Mouse (Mus musculus) intestine, embryonic 14.5 days (tissue): ENCODE results near the gene Dao. TPM values are rescaled to one million over a fixed set of nuclear protein-coding genes. Genes with fewer than 3 reads are reported as not detected.

Experiments used
- ATAC-seq: fragments of 200-750 bp; cut with Nextera tagmentation; replicated peaks from 2 replicates; pipeline ENCODE4 v1.8.0; 2017; ENCODE audit warnings: low read depth, moderate number of reproducible peaks, moderate TSS enrichment, moderate library complexity; ENCODE audit not compliant: low FRiP score, low TSS enrichment
- DNase-seq: peaks from one replicate; pipeline ENCODE4 v3.0.0-alpha.2; 2018; ENCODE audit warnings: low spot score
- H3K27ac ChIP-seq: fragments of 300-500 bp; sonication (generic); 2 replicates; pipeline ENCODE4 v1.5.1; 2014; ENCODE audit warnings: low read depth, mild to moderate bottlenecking, control low read depth
- H3K27me3 ChIP-seq: fragments of 300-500 bp; sonication (generic); replicated peaks from 2 replicates; pipeline ENCODE4 v1.6.1; 2014; ENCODE audit warnings: low read length, control low read depth; ENCODE audit not compliant: control insufficient read depth, insufficient read depth
- H3K36me3 ChIP-seq: fragments of 300-500 bp; sonication (generic); 2 replicates; pipeline ENCODE4 v1.6.1; 2014; ENCODE audit warnings: low read length, control low read depth; ENCODE audit not compliant: control insufficient read depth, insufficient read depth
- H3K4me1 ChIP-seq: fragments of 300-500 bp; sonication (generic); replicated peaks from 2 replicates; pipeline ENCODE4 v1.6.1; 2014; ENCODE audit warnings: low read length, control low read depth, mixed read lengths; ENCODE audit not compliant: control insufficient read depth, insufficient read depth
- H3K4me2 ChIP-seq: fragments of 300-500 bp; sonication (generic); 2 replicates; pipeline ENCODE4 v1.6.1; 2014; ENCODE audit warnings: low read length
- H3K4me3 ChIP-seq: fragments of 300-500 bp; sonication (generic); 2 replicates; pipeline ENCODE4 v1.5.1; 2014; ENCODE audit warnings: low read depth, low read length, control low read depth, mixed read lengths
- H3K9ac ChIP-seq: fragments of 300-500 bp; sonication (generic); 2 replicates; pipeline ENCODE4 v1.6.1; 2014; ENCODE audit warnings: mild to moderate bottlenecking, low read length
- H3K9me3 ChIP-seq: fragments of 300-500 bp; sonication (generic); 2 replicates; pipeline ENCODE4 v1.6.1; 2016; ENCODE audit warnings: low read length, control low read depth; ENCODE audit not compliant: control insufficient read depth
- WGBS: fragments of 180-500 bp; shearing (Covaris S2); extraction: QIAGEN DNeasy Blood & Tissue Kit; methylation state at CpG from one replicate; pipeline ENCODE4 v1.1.7; 2014; 5-methylcytosine and 5-hydroxymethylcytosine counted together
- polyA plus RNA-seq: library from polyadenylated mRNA; unstranded; fragments of >200 nt; fragmentation: Nextera tagmentation; extraction: Ambion mirVana; gene quantifications from 2 replicates; pipeline ENCODE4 v1.2.1, GENCODE M21; 2014

Dao gene
- polyA plus RNA-seq, 1 experiment from 2014 or later, result 5.1 TPM

DNA sequence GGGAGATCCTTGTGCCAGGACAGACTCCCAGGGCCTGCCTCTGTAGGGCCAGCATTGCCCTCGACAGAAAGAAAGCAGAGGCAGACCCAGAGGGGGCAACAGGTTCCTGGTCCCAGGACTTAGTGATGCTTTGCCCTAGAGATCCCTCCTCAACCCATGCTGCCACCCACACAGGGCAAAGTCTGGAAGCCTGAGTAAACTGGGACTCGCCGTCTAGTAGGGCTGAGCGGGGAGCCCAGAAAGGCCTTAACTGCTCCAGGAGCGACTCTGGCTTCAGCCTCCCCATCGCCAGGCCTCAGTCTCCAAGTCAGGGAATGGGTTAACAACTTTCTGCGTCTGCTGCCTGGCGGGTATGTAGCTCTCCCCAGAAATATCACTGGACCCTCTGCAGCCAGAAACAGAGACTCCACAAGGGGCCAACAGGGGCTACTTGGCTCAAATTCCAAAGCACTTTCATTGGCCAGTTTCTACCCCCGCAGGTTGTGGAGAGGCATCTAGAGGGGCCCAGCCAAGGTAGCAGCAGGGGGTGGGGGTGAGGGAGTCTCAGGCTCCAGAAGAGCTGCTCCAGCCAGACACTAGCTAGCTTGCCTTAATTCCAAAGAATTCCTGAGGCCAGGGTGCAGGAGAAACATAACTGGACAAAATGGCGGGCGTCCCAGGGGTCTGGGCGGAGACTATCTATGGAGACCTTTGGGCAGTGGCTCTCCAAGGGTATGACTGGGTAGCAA is 23.9 kb downstream of the Dao start:
- Histone ChIP-seq H3K9ac (no peak overlapping the region), H3K36me3 (no peaks in the 10 kb centered on the region), H3K4me1 (peaks cover 8% of the 10 kb centered on the region; the same call in 1 of the 2 replicates), H3K4me3 (no peak overlapping the region), H3K4me2 (no peak overlapping the region), H3K27me3 (no peaks in the 10 kb centered on the region), H3K9me3 (no peaks in the 10 kb centered on the region), H3K27ac (no peak overlapping the region)
- 84% methylated on average over 12 of the region's 12 CpGs for WGBS
- ATAC-seq (no peak), DNase-seq (no peak)

DNA sequence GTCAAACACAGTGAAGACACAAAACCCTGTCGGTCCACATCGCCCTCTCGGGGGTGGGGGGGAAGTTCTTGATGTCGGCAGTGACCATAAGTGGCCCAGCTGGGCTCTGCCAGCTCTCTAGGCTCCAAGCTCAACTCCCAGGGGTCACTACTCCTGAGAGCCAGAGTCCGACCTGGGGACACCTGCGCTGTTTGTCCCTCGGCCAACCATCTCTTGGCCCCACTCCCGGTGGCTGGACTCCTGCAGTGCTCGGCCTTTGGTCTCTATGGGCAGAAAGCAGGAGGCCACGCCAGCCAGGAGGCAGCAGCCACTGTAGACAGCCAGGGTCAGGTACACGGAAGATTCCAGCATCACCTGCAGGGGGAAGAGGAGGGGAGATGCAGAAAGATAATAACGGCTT is 24.6 kb downstream of the Dao start:
- H3K9me3 ChIP-seq, result no peaks in the 10 kb centered on the region
- WGBS, result 88% methylated on average over 12 of the region's 12 CpGs
- ATAC-seq (no peak), DNase-seq (no peak)
- no peaks in the 10 kb centered on the region for H3K27me3 ChIP-seq
- no peak overlapping the region for H3K4me3 ChIP-seq
- no peaks in the 10 kb centered on the region for H3K36me3 ChIP-seq
- no peak overlapping the region for H3K4me2 ChIP-seq
- no peak overlapping the region for H3K27ac ChIP-seq
- H3K4me1 ChIP-seq, result peaks cover 8% of the 10 kb centered on the region; the same call in 1 of the 2 replicates
- H3K9ac ChIP-seq, result no peak overlapping the region

DNA sequence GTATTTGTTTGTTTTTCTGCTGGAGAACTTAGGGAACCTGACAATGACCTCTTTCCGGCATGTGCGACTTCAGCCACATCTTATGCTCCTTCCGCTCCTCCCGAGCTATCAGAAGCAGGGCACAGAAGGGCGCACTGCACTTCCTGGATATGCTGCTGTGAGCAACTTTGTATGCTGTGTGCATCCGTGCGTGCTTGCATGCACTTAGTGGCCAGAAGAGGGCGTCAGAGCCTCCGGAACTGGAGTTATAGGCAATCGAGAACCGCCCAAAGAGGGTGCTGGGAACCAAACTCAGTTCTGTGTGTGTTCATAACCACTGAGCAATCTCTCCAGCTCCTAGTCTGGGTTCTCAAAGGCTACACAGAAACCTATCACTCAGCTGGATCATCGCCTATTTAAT is 27.1 kb downstream of the Dao start:
- no peak overlapping the region for H3K27ac ChIP-seq
- H3K4me1 ChIP-seq, result no peaks in the 10 kb centered on the region
- DNase-seq (no peak), ATAC-seq (no peak)
- no peak overlapping the region for H3K4me2 ChIP-seq
- WGBS, result 88% methylated on average over 12 of the region's 12 CpGs
- H3K4me3 ChIP-seq, result no peak overlapping the region
- no peak overlapping the region for H3K9ac ChIP-seq
- H3K36me3 ChIP-seq, result no peaks in the 10 kb centered on the region
- H3K27me3 ChIP-seq, result no peaks in the 10 kb centered on the region
- H3K9me3 ChIP-seq, result no peaks in the 10 kb centered on the region

DNA sequence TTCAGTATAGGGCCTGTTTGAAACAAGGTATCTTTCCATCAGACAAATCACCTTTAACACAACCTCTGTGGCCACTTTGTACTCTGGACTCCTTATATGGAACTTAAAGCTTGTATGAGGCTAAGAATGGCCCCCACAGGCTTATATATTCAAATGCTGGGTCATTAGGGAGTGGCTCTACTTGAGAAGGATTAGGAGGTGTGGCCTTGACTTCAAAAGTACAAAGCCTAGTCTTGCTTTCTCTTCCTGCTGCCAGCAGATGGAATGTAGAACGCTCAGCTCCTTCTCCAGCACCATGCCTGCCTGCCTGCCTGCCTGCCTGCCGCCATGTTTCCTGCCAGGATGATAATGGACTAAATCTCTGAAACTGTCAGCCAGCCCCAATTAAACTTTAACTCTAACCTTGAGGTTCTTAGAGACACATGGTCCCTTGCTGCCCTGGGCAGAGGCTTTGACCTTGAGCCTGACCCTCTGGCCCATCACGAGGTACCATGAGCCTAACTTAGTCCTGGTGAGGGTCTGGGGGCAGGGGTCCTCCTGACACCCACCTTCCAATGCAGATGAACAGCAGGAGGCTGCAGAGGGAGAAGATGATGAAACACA is 28.8 kb downstream of the Dao start:
- WGBS, result 78% methylated on average over 3 of the region's 3 CpGs
- H3K9me3 ChIP-seq, result no peaks in the 10 kb centered on the region
- no peaks in the 10 kb centered on the region for H3K36me3 ChIP-seq
- H3K9ac ChIP-seq, result no peak overlapping the region
- no peaks in the 10 kb centered on the region for H3K27me3 ChIP-seq
- H3K27ac ChIP-seq, result no peak overlapping the region
- H3K4me2 ChIP-seq, result no peak overlapping the region
- H3K4me3 ChIP-seq, result no peak overlapping the region
- H3K4me1 ChIP-seq, result no peaks in the 10 kb centered on the region
- ATAC-seq (no peak), DNase-seq (no peak)

DNA sequence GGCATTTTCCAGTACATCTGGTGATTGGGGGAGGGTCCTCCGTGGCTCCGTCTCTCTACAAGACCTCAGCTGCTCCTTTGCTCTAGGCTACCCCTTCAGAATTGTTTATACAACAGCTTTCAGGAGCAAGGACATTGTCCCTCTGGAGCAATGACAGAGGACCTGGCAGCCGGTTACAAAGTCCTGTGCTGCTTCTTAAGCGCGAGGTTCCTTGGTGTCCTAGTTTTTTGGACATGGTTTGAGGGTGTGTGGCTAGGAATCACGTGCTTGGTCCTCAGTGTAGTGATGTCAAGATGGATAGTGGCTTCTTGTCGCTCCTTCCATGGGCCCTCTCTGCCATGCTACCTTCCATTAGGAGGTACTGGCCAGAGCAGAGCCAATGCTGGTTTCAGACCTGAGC is 30.9 kb downstream of the Dao start:
- no peak overlapping the region for H3K9ac ChIP-seq
- no peak overlapping the region for H3K4me2 ChIP-seq
- WGBS, result 81% methylated on average over 7 of the region's 7 CpGs
- no peak for ATAC-seq
- no peak overlapping the region for H3K4me3 ChIP-seq
- no peak overlapping the region for H3K27ac ChIP-seq
- H3K9me3 ChIP-seq, result no peaks in the 10 kb centered on the region
- H3K36me3 ChIP-seq, result no peaks in the 10 kb centered on the region
- H3K27me3 ChIP-seq, result no peaks in the 10 kb centered on the region
- H3K4me1 ChIP-seq, result no peaks in the 10 kb centered on the region
- DNase-seq, result no peak

DNA sequence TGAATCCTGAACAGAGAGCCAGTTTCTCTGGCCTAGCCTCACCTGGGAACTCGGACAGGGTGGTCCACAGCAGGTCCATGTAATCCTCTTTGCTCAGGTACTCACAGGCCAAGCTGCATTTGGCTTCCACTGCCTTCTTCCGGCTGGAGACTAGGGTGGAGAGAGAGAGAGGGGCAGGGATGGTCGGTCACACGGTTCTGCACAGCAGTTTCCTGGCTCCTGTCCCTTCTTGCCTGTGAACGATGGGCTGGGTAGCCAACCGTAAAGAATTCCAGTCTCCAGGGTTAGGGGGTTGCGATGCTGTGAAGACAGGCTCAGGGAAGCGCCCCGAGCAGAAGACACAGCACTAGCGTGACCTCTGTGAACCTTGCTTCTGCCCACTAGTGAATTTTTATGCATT is 31.6 kb downstream of the Dao start:
- DNase-seq (no peak), ATAC-seq (no peak)
- H3K36me3 ChIP-seq, result no peaks in the 10 kb centered on the region
- H3K4me2 ChIP-seq, result no peak overlapping the region
- H3K4me3 ChIP-seq, result no peak overlapping the region
- no peaks in the 10 kb centered on the region for H3K9me3 ChIP-seq
- no peak overlapping the region for H3K27ac ChIP-seq
- H3K9ac ChIP-seq, result no peak overlapping the region
- WGBS, result 71% methylated on average over 10 of the region's 10 CpGs
- no peaks in the 10 kb centered on the region for H3K4me1 ChIP-seq
- H3K27me3 ChIP-seq, result no peaks in the 10 kb centered on the region

DNA sequence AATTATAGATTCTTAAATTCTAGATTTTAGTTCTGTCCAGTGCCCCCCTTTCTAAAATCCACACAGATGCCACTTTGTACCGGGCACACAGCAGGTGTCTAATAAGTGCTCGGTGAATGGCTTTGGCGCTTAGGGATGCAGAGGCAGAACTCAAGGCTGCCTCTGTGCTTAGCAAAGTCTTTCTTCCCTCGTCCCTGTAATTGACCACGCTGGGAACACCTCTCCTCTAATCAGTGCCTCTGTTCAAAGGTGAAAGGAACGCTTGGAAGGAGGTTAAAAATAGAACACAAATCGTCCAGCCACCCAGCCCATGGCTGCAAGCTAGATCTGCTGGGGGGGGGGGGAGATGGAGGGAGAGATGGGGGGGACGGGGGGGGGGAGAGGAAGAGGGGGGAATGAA is 37.0 kb downstream of the Dao start:
- ATAC-seq, result no peak
- no peak overlapping the region for H3K9ac ChIP-seq
- no peaks in the 10 kb centered on the region for H3K9me3 ChIP-seq
- 36% methylated on average over 7 of the region's 8 CpGs for WGBS
- H3K4me2 ChIP-seq, result no peak overlapping the region
- no peak for DNase-seq
- no peak overlapping the region for H3K4me3 ChIP-seq
- no peaks in the 10 kb centered on the region for H3K36me3 ChIP-seq
- H3K4me1 ChIP-seq, result no peaks in the 10 kb centered on the region
- no peak overlapping the region for H3K27ac ChIP-seq
- H3K27me3 ChIP-seq, result no peaks in the 10 kb centered on the region

DNA sequence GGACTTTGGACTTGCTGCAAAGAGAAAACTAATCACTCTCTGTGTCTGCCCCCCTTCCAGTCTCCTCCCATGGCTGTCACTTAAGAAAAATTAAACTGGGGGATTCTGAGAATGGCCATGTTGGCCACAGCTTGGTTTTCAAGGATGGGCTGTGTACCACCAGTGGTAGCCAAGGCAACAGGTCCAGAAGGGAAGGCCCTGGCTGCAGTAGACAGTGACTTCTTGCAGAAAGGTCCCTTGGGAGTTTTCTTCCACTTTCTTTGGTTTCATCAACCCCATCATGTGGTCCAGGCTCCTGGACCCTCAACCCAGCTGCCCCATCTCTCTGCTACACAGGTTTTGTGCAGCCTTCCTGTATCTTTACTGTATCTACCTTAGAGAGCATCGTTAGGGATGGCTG is 37.4 kb downstream of the Dao start:
- WGBS, result 55% methylated on average over 1 of the region's 1 CpGs
- no peak for ATAC-seq

More for the DNA sequence above, 37.4 kb downstream of the Dao start:
- Histone ChIP-seq H3K4me1 (no peaks in the 10 kb centered on the region), H3K27me3 (no peaks in the 10 kb centered on the region), H3K9ac (no peak overlapping the region), H3K36me3 (no peaks in the 10 kb centered on the region), H3K4me2 (peak overlapping the region; percentile 35; the same call in 1 of the 2 replicates), H3K27ac (peak overlapping the region; percentile 71), H3K9me3 (no peaks in the 10 kb centered on the region), H3K4me3 (no peak overlapping the region)
- peak; percentile 56 for DNase-seq
